Mouse (Mus musculus) spleen, postnatal 10 days (tissue): ENCODE data around the gene Angpt4.

Experiments
- DNase-seq, 2 experiments: peaks; one replicate each; pipeline ENCODE4 v3.0.0; 2021 to 2022; ENCODE audit warnings: low spot score in 2 of 2

The Angpt4 gene

GRCm38 (mm10) chr2:151961284-151962196, 50.5 kb downstream of the Angpt4 start:
- no peak for DNase-seq

DNA sequence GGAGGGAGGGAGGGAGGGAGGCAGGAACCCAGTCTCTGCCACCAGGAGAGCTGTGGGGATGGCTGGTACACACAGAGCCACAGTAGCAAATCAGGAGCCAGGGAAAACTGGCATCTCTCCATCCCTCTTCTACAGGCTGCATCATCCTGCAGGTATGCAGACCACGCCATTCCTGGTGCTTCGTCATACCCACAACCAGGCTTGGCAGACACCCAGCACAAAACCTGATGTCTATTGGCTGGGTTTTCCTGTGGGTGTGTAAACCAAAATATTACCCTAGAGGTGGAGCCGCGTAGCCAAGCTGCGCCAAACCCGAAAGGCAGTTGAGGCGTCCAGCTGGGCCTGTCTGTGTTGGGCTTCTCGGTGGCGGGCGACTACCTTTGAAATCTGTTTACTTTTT, 51.5 kb downstream of the Angpt4 start:
- no peak for DNase-seq

GRCm38 (mm10) chr2:151963319-151963718, 52.3 kb downstream of the Angpt4 start:
- DNase-seq = no peak

GRCm38 (mm10) chr2:151964052-151964451, 53.0 kb downstream of the Angpt4 start:
- DNase-seq = no peak

- DNase-seq = no peak
Observed at GRCm38 (mm10) chr2:151967176-151967750, 56.3 kb downstream of the Angpt4 start.

DNA sequence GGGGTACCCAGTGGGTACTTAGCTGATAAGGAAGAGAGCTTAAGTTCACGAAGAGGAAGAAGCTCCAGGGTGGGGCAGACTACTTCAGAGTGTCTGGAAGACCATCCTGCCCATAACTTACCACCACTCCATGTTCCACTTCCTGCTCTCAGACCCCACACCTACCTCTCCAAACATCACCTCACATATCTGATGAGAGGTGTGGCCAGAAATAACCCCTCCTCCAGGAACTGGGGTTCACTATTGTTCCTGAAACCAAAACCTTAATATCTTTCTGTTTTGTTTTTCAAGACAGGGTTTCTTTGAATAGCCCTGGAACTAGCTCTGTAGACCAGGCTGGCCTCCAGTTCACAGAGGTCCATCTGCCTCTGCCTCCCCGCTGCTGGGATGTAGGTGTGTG, 56.8 kb downstream of the Angpt4 start:
- DNase-seq = no peak

GRCm38 (mm10) chr2:151968451-151968850, 57.4 kb downstream of the Angpt4 start:
- no peak for DNase-seq

GRCm38 (mm10) chr2:151968986-151969385, 58.0 kb downstream of the Angpt4 start:
- DNase-seq = no peak

DNA sequence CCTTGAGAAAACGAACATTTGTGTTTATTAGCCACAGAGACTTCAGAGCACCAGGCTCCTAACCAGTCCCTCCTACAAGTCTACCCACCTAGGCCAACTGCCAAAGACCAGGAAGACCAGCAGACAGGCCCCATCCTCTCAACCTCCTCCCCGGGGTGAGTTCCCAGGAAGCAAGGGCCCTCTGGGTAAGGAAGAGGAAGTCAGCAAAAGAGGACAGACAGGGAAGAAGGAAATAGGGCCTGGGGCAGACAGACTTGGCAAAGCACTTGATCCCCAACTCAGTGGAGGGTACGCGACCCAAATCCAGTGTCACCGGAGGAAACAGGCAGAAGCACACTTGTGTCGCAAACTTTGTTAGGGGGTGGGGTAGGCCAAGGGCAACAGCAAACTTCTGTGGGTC, 58.4 kb downstream of the Angpt4 start:
- DNase-seq = no peak

DNA sequence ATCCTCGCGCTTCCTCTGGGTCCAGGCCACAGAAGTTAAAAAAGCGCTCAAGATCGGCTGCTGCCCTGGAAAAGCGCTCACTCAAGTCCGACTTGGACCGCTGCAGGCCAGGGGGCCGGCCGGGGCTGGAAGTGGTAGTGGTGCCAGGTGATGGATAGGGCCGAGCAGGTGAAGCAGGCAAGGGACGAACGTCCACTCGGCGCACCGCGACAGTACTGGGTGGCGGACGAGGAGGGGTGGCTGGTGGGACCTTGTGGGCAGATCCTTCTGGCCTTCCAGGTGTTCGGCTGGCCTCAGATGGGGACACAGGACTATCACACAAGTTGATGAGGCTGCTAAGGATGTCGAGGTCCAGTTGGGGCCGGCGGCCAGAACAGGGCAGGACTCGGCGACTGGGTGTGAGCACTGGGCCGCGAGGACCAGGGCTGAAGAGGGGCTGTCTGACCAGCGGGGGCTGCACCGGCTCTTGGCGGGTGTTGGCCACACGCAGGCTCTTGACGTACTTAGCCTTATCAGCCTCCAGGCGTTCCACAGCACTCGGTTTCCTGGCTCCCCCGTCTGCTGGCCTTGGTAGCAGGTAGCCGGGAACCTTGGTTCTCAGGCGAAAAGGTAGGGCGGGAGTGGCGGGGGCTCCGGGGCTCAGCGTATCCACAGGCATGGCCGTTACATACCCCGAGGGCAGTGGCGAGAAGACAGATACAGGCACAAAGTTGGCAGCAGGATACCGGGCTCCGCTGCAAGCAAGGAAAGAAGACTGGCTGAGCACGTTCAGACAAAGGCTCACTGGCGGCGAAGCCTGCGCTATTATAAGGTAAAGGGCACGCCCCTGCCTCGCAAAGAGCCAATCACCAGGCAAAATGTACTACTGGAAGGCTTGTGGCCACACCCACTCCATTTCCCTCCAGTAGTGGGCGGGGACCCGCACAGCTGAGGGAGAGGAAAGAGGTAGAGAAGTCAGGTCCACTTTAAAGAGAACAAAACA, 59.5 kb downstream of the Angpt4 start:
- DNase-seq = peak; percentile 51 to 84

GRCm38 (mm10) chr2:151971748-151972147, 60.7 kb downstream of the Angpt4 start:
- no peak for DNase-seq

- DNase-seq = peak in 1 of 2 experiments; percentile 59
Observed at GRCm38 (mm10) chr2:151972880-151973594, 62.0 kb downstream of the Angpt4 start.

DNA sequence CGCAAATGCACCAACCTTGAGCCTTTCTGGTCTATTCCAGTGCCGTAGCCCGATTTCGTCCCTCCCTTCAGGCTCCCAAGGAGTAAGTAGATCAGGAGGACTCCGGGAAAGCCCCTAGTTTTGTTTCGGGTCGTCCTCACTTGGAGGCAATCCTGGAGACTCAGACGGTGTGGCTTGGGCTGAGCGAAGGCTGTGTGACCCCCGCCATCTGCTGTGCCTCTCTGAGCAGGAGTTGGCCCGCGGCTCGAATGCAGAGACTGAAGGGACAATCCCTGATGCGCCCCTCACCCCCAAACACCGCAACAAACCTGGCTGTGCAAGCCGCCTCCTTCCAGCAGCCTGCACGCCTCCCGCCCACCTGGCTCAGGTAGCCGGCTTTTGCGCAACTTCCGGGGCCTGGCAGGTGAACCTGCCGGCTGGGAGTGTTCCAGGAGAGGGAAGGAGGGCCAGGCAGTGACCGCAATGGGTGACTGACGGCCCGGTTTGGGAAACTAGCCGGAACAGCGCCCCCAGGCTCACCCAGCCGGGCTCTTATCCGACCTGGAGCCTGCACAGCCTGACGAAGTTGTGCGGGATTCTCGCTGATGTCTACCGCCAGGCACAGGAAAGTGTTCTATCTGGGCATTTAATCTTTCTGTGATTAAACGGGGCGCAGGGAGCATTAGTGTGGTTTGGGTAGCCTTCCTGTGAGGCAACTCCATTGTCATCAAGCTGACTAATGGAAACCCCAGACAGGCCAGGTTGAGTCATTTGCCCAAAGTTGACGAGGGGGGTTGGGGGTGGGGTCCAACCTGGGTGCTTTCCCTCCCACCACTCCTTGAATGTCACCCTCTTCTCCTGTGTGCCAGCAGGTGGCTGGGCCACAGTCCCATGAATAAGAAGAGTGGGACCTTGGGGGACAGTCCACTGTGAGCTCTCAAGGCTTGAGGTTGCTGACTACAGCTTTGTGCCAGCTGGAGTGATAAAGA, 62.9 kb downstream of the Angpt4 start:
- peak in 1 of 2 experiments; percentile 35 for DNase-seq

- DNase-seq = no peak
Observed at GRCm38 (mm10) chr2:151975295-151975694, 64.3 kb downstream of the Angpt4 start.

DNA sequence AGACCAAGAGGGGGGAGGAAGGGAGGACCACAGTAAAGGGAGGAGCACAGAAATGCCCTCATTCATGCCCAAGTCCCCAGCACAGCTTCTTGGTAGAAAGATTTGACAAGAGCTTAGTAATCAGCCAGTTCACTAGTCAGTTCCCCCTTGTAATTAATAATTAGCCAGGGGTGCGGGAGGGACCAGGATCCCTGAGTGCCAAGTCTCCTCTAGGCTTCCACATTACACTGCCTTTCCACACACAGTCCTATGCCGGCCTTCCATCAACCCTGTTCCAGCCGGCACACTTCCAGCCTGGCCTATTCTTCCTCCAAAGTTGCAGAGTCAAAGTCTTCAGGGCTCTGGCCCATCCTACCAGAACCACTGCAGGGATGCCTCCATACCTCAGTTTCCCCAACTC, 65.1 kb downstream of the Angpt4 start:
- DNase-seq = no peak

DNA sequence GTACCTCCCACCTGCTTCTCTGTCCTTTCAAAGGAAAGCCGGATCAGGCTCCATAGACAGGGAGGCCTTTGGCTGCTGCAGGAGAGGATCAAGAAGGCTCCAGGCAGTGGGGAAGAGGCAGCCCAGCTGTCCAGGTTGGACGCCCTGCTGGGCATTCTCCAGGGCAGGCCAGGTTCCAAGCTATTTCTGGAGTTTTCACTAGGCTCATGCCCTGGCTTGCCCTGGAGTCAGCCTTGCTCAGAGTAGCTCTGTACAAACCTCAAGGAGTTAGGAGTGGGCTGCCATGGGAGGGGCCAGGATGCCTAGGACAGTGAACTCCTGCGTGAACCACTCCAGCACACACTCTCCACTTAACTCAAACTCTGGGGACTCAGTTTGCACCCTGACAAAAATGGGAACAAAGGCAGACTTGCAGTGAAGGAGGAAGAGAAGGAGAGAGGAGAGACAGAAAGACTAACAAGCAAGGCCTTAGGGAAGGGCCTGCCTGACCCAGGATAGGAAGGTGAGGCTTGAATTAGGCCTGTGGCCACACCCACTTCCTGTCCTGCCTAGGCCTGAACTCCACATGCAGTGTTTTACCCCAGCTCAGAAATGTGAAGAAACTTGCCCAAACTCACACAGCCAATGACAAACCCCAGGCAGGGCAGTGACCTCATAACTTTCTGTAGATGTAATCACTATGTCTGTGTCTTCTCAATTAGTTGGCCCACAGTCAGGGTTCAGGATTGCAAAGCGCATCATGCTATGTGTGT, 66.9 kb downstream of the Angpt4 start:
- no peak for DNase-seq

DNA sequence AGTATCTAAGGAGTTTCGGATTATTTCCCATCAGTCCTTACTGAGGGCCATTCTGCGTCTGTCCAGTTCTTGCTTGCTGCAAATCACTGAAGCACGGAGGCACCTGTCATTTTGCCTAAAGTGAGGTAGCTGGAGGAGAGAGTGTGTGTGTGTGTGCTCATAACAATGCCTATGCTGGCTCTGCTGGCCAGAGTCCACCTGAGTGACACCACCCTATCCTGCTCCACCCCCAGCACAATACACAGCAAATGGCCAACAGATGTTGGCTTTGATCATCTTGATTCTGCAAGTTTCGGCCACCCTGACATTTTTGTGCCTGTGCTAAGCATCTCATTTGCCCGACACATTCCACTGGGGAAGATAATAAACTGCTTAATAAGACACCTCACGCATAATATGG, 67.5 kb downstream of the Angpt4 start:
- DNase-seq = no peak

DNA sequence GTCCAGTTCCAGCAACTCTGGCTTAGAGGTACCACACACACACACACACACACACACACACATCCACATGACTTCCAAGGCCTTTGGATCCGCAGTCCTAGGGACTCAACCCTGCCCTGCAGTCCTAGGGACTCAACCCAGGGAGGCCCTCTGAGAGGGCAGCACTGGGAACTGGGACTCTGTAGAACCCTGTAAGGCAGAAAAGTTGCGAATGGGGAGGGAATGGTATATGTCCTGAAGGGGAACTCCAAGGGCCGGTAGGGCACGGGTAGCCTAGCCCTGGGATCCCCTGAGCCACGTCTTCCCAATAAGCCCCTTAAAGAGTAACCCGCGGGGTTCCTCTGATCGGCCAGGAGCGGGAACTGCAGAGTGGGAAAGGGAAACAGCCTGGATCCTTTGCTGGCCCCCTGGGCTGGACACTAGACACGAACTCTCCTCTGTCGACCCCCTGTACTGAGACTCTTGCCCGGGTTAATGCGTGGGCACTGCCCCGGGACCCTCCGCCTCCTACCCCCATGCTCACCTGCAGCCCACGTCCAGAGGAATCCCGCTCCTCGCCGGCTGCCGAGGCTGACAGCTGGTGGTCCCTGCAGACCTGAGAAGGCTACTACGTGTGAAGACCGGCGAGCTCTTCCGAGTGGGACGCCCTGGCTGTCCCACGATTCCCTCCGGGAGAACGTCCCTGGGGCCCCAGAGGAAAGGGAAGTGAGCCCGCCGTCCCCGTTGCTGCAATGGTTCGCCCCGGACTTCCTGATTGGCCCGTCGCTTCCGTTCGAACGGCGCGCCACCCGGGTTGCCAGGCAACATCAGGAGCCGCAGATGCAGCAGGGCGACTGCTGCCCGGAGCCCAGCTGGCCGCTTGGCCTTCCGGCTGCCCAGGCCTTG, 68.7 kb downstream of the Angpt4 start, which contains the start of gene Fam110a:
Gene Fam110a, minus strand, starts transcription at position 750 of the 885 bp plus-strand sequence.
- peak; percentile 72 to 90 for DNase-seq
